Mouse (Mus musculus) myocyte (in vitro differentiated cells): ENCODE data around the gene Grk5.

Experiments used
- CEBPB ChIP-seq: IDR thresholded peaks from 2 replicates; pipeline ENCODE4 v1.6.1; 2011; ENCODE audit warnings: mild to moderate bottlenecking, moderate library complexity; ENCODE audit not compliant: poor library complexity, insufficient read depth, severe bottlenecking
- E2F4 ChIP-seq: IDR thresholded peaks from one replicate; pipeline ENCODE4 v1.6.1; 2011; ENCODE audit warnings: mild to moderate bottlenecking, control low read depth, moderate library complexity; ENCODE audit not compliant: insufficient read depth
- MAX ChIP-seq: IDR thresholded peaks from one replicate; pipeline ENCODE4 v1.6.1; 2011; ENCODE audit warnings: low read depth, mild to moderate bottlenecking, control low read depth
- MYOG ChIP-seq, 3 experiments: IDR thresholded peaks; one replicate each; pipeline ENCODE4 v1.6.1; 2011; ENCODE audit warnings: control low read depth in 2 of 3, low read depth in 2 of 3, mild to moderate bottlenecking in 2 of 3; ENCODE audit not compliant: insufficient read length in 2 of 3, control insufficient read depth in 1 of 3, insufficient read depth in 1 of 3
- POLR2A ChIP-seq: IDR thresholded peaks from one replicate; pipeline ENCODE4 v1.6.1; 2011; ENCODE audit warnings: low read depth, mild to moderate bottlenecking, control low read depth, moderate library complexity; ENCODE audit not compliant: insufficient read length
- TCF12 ChIP-seq: IDR thresholded peaks from one replicate; pipeline ENCODE4 v1.6.1; 2011; ENCODE audit warnings: mild to moderate bottlenecking, control low read depth; ENCODE audit not compliant: poor library complexity, insufficient read depth, severe bottlenecking
- USF1 ChIP-seq: IDR thresholded peaks from one replicate; pipeline ENCODE4 v1.6.1; 2011; ENCODE audit warnings: low read depth, mild to moderate bottlenecking, control low read depth, moderate library complexity

DNA sequence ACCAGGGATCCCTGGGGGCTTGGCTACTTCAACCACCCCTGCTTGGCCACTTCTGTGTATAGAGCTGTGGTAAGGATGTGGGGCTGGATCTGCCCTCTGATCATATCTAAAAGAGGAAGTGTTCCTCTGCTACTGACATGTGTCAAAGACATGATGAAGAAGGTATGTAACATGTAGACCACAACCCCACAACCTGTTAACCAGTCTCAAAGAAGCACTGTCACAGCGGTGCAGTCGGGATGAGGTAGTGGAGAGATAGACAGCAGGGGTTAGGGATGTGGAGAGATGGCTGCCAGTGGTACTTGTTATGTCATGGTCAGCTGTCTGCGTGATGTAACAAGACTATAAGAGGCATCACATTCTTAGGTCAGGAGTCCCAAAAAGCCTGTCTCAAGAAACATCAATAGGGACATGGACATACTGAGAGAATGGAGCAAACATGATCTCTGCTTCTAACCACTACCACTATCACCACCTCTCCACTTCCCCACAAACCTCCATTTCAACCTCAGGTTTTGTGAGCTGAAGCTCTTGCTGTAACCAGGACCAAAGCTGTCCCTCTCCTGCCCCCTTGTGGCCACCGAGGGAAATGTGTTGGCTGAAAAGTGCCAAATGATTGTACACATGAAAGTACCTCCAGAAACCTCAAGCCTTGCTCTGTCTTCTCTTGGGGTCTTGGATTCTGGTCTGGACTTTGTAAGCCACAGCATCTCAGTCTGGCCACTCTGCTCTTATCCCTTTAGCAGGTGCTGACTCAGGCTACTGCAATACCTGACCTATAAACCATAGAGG, 194.8 kb downstream of the Grk5 start:
- TF ChIP-seq POLR2A (no peak), TCF12 (no peak), CEBPB (no peak), MYOG (IDR thresholded peaks at IDR 0.05; ENCODE audit: control insufficient read depth in 1 of 3, insufficient read depth in 1 of 3, insufficient read length in 2 of 3, low read depth in 2 of 3) (no peak), MAX (no peak), USF1 (no peak), E2F4 (no peak)
